Mouse (Mus musculus) adrenal gland (tissue): ENCODE data around the gene Dlx6.

Experiments used
- intact Hi-C: fragments of 180-260 bp; cut with DNase I; formaldehyde crosslinking; loops from one replicate; pipeline ENCODE4 v1.15.1; 2025

Gene Dlx6

GRCm38 (mm10) chr6:6917334-6917733, 54.2 kb downstream of the Dlx6 start:
- intact Hi-C loops = loop anchor here (5.0 to 10.0 kb wide), 2 partner anchors 913 to 1060 kb away; no protein-coding TSS in a partner anchor
